Mouse (Mus musculus): Measurements from ENCODE around the gene Insig2.

DNA sequence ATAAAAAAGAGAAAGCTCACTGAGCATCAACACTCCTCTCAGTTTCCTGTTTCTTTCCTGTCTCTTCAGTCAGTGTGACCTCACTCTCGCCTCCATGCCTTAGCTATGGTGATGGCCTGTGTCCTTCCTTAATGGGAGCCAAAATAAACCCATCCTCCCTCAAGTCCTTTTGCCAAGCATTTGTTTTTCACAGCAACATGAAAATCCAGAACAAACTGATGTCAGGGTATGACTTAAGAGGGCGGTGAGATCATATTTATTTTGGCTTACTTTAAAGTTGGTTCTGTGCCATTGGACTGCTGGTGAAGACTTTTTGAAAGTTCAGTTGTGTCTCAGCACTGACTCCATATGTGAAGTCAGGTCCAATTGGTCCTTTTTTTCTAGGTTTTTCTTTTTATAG is 3.0 kb downstream of the Insig2 start:
- TF ChIP-seq POLR2A (IDR thresholded peaks at IDR 0.05; ENCODE audit: control insufficient read depth in 1 of 2, insufficient read depth in 1 of 2, low read depth in 1 of 2, low read length in 2 of 2, poor library complexity in 1 of 2), result no peak
- no peak for TF ChIP-seq EP300 (IDR thresholded peaks at IDR 0.05; ENCODE audit: low read depth in 1 of 2, low read length in 2 of 2)
- TF ChIP-seq MXI1 (IDR thresholded peaks at IDR 0.05; ENCODE audit: low read depth, low read length), result no peak
- no peak for TF ChIP-seq CTCF (IDR thresholded peaks at IDR 0.05 in 2 of 3, conservative IDR thresholded peaks at IDR 0.05 in 1 of 3; ENCODE audit: control insufficient read depth in 1 of 3, insufficient read depth in 1 of 3, low read depth in 2 of 3, low read length in 3 of 3, poor library complexity in 1 of 3, severe bottlenecking in 1 of 3)
- TF ChIP-seq TAL1 (IDR thresholded peaks at IDR 0.05; ENCODE audit: low read length), result no peak
- no peak for TF ChIP-seq ETS1 (IDR thresholded peaks at IDR 0.05; ENCODE audit: low read depth, low read length)
- TF ChIP-seq HCFC1 (IDR thresholded peaks at IDR 0.05; ENCODE audit: low read depth, low read length), result no peak
- no peak for TF ChIP-seq KAT2A (conservative IDR thresholded peaks at IDR 0.05; ENCODE audit: low read depth, low read length)
- no peak for TF ChIP-seq GATA1 (IDR thresholded peaks at IDR 0.05; ENCODE audit: low read depth, low read length)
- TF ChIP-seq TCF12 (IDR thresholded peaks at IDR 0.05; ENCODE audit: low read depth, low read length), result no peak
- no peak for TF ChIP-seq USF2 (IDR thresholded peaks at IDR 0.05; ENCODE audit: borderline replicate concordance in 1 of 2, insufficient read depth in 1 of 2, low read depth in 1 of 2, low read length in 2 of 2)
- TF ChIP-seq RAD21 (IDR thresholded peaks at IDR 0.05; ENCODE audit: low read depth, low read length), result no peak

Measured in MEL (cell line).